Mouse (Mus musculus): ENCODE results near the gene Grin3b. TPM values are rescaled to one million over a fixed set of nuclear protein-coding genes. Genes with fewer than 3 reads are reported as not detected.

Grin3b gene
- polyA plus RNA-seq, 2 experiments = 0.01 to 0.13 TPM

DNA sequence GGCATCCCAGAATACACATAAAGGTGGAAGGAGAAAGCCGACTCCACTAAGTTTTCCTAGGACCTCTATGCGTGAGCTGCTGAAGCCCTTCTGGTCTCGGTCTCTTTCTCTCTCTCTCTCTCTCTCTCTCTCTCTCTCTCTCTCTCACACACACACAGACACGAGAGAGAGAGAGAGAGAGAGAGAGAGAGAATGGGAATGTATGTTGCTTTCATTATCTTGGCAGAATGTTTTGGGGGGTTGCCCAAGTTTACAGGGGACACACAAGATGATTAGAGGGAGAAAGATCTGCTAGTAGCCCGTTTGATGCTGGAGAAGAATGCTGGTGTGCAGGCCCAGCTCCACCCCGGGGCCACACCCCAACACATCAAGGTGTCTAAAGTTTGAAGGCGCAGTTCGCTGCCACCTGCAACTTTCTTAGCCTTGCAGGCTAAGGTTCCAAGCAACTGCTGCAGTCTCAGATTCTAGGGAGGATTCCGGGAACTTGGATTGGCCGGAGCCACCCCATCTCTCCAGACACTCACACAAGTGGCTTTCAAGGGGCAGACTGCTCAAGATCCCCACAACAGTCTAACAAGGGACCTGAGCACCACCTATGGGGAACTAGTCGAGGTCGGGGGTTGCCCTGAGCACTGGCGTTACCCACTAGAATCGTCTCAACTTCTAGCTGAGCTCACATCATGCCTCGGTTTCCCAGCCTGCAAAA is 44.6 kb upstream of the Grin3b start:
- 9% methylated on average over 15 of the region's 15 CpGs for WGBS (ENCODE audit: insufficient replicate concordance)
- peak overlapping the region; percentile 58 for H3K27ac ChIP-seq
- peak overlapping the region; percentile 74 to 87 for H3K4me3 ChIP-seq (ENCODE audit: insufficient read depth in 1 of 2, low read depth in 2 of 2, low read length in 2 of 2)
- H3K4me1 ChIP-seq (replicated peaks; ENCODE audit: control insufficient read depth in 2 of 2, insufficient read depth in 2 of 2, low read length in 1 of 2) = peaks cover 9 to 12% of the 10 kb centered on the region in 2 experiments
- no peaks in the 10 kb centered on the region for H3K9me3 ChIP-seq (ENCODE audit: control insufficient read depth, low read length)
- DNase-seq (ENCODE audit: low read depth in 3 of 3, low spot score in 3 of 3) = no peak
- H3K4me2 ChIP-seq (ENCODE audit: low read depth) = peak overlapping the region; percentile 98
- TF ChIP-seq CTCF (IDR thresholded peaks at IDR 0.05; ENCODE audit: low read depth) (no peak), EP300 (IDR thresholded peaks at IDR 0.05; ENCODE audit: low read depth) (no peak)
- H3K36me3 ChIP-seq (replicated peaks; ENCODE audit: control insufficient read depth, insufficient read depth, low read depth) = no peaks in the 10 kb centered on the region
- ATAC-seq (ENCODE audit: insufficient read depth) = peak; percentile 1; the same call in 1 of the 2 replicates
- peak overlapping the region; percentile 78 for H3K9ac ChIP-seq (replicated peaks)
- peaks cover 17% of the 10 kb centered on the region for H3K27me3 ChIP-seq (ENCODE audit: control insufficient read depth, insufficient read depth, low read length)

DNA sequence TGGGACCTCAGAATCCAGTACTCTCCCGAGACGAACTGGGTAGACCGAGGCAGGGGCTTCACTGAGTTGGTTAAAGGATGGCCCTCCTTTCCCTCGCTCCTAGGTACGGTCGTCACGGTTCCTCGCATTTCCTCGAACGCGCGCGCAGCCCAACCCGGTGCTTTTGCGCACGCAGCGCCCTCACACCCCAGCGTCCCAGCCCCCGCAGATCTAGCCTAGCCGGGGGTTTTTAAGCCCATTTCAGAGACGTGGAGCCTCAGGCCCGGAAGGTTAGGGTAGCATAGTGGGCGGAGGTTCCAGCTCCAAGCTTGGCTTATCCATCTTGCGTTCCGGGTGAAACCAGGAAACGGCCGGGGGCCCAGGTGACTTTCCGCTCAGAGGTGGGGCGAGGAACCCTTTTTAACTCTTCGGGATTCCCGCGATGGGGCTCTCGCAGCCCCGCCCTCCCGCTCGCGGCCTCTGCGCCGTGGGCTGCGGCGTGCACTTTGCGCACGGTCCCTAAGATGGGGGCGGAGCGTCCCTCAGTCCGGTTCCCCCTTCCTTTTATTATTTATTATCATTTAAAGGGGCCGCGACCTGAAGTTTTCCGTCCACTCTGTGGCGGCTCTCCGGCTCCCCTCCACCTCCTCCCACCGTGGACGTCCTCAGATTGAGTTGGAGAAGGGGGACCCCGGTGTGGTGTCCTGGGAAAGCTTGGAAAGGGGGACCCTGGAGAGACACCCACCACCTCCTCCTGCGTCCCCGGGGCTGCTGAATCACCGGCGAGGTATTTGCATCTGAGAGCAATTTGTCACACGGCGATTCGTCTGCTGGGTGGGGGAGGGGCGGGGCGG is 43.8 kb upstream of the Grin3b start, which contains the start of gene Arid3a:
TSS of gene Arid3a (plus strand) at position 553 of the 833 bp plus-strand sequence.
- no peaks in the 10 kb centered on the region for H3K9me3 ChIP-seq (ENCODE audit: control insufficient read depth, low read length)
- peaks cover 9% of the 10 kb centered on the region for H3K27me3 ChIP-seq (ENCODE audit: control insufficient read depth, insufficient read depth, low read length)
- H3K9ac ChIP-seq (replicated peaks) = peak within 1 kb of the TSS; percentile 78
- peak within 1 kb of the TSS; percentile 58 for H3K27ac ChIP-seq
- H3K36me3 ChIP-seq (replicated peaks; ENCODE audit: control insufficient read depth, insufficient read depth, low read depth) = no peaks in the 10 kb centered on the region
- H3K4me3 ChIP-seq (ENCODE audit: insufficient read depth in 1 of 2, low read depth in 2 of 2, low read length in 2 of 2) = peak within 1 kb of the TSS; percentile 74 to 87
- H3K4me2 ChIP-seq (ENCODE audit: low read depth) = peak within 1 kb of the TSS; percentile 98
- under 1% methylated on average over 63 of the region's 63 CpGs for WGBS (ENCODE audit: insufficient replicate concordance)
- H3K4me1 ChIP-seq (replicated peaks; ENCODE audit: control insufficient read depth in 2 of 2, insufficient read depth in 2 of 2, low read length in 1 of 2) = peaks cover 9 to 12% of the 10 kb centered on the region in 2 experiments
- ATAC-seq (ENCODE audit: insufficient read depth) (peak; percentile 78), DNase-seq (ENCODE audit: low read depth in 3 of 3, low spot score in 3 of 3) (peak; percentile 77 to 82 (median 77))
- TF ChIP-seq EP300 (IDR thresholded peaks at IDR 0.05; ENCODE audit: low read depth) (0 out of 2 replicates have a peak, but pooled peaks have one; percentile 23), CTCF (IDR thresholded peaks at IDR 0.05; ENCODE audit: low read depth) (peak; percentile 5; the same call in 1 of the 2 replicates)

DNA sequence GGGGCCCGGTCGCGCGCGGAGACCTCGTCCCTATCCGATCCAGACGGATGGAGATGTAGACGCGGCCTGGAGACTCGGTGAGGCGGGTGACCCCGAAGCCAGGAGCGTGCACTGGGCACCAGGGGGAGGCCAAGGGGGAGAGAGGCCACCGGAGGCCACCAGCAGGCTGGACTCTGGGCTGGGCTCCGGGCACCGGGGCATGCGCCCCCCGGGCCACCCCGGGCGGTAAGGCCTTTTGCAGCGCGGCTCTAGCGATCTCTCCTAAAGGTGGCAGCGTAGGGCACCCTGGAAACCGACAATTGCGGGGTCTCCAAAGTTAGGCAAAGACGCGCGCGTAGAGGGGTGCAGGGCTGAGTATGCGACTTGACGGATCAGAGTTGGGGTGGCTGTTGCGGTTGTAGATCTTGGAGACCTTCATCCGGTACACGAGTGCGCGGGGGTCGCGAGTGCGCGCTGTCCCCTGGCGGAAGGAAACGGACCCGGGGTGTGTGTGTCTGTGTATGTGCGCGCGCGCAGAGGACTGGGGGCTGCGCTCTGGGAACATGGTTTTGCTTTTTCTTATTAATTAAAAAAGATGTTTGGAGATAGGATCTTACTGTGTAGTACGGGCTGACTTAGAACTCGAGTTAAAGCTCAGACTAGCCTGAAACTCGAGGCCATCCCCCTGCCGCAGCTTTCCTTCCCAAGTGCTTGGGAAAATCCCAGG is 43.0 kb upstream of the Grin3b start:
- under 1% methylated on average over 54 of the region's 54 CpGs for WGBS (ENCODE audit: insufficient replicate concordance)
- no peak for DNase-seq (ENCODE audit: low read depth in 3 of 3, low spot score in 3 of 3)
- H3K4me1 ChIP-seq (replicated peaks; ENCODE audit: control insufficient read depth in 2 of 2, insufficient read depth in 2 of 2, low read length in 1 of 2) = peaks cover 9 to 12% of the 10 kb centered on the region in 2 experiments

DNA sequence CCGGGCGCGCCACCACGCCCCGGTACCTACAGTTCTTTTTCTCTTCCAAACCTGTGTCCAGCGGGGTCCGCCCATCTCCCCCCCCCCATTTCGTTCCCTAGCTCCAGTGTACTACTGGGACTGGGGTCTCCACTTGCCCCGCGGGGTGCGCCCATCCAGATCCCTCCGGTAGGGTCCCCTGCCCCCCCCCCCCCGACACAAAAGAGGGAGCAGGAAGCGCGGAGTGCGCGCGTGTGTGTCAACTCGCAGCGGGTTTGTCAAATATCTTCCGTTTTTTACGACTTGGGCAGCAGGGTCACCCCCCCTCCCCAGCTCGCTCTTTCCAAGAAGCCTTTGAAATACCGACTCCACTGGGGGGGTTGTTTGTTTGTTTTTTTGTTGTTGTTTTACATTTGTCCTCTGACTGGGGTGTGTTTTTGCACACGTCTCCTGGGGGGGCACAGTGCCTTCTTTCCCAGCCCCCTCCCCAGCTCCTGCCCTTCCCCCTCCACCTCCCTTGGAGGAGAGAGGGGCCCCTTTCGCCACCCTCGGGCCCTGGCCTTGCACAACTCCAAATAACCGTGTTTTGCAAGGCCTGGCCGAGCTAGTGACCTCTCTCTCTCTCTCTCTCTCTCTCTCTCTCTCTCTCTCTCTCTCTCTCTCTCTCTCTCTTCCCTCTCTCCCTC is 42.4 kb upstream of the Grin3b start:
- Histone ChIP-seq H3K36me3 (replicated peaks; ENCODE audit: control insufficient read depth, insufficient read depth, low read depth) (no peaks in the 10 kb centered on the region; the same call in 1 of the 2 replicates), H3K9ac (replicated peaks) (peak overlapping the region; percentile 78), H3K27ac (no peak overlapping the region; the same call in none of the 2 replicates), H3K4me1 (replicated peaks; ENCODE audit: control insufficient read depth in 2 of 2, insufficient read depth in 2 of 2, low read length in 1 of 2) (peaks cover 9 to 12% of the 10 kb centered on the region in 2 experiments), H3K9me3 (ENCODE audit: control insufficient read depth, low read length) (no peaks in the 10 kb centered on the region), H3K4me2 (ENCODE audit: low read depth) (peak overlapping the region; percentile 98), H3K4me3 (ENCODE audit: insufficient read depth in 1 of 2, low read depth in 2 of 2, low read length in 2 of 2) (peak overlapping the region; percentile 74 to 87), H3K27me3 (ENCODE audit: control insufficient read depth, insufficient read depth, low read length) (no peaks in the 10 kb centered on the region)
- ATAC-seq (ENCODE audit: insufficient read depth) = no peak
- TF ChIP-seq EP300 (IDR thresholded peaks at IDR 0.05; ENCODE audit: low read depth) (no peak), CTCF (IDR thresholded peaks at IDR 0.05; ENCODE audit: low read depth) (no peak)
- no peak for DNase-seq (ENCODE audit: low read depth in 3 of 3, low spot score in 3 of 3)
- WGBS (ENCODE audit: insufficient replicate concordance) = 1% methylated on average over 29 of the region's 29 CpGs

More for the DNA sequence above, 43.0 kb upstream of the Grin3b start:
- H3K4me3 ChIP-seq (ENCODE audit: insufficient read depth in 1 of 2, low read depth in 2 of 2, low read length in 2 of 2) = peak overlapping the region; percentile 74 to 87
- H3K9ac ChIP-seq (replicated peaks) = peak overlapping the region; percentile 78
- peak overlapping the region; percentile 51 for H3K27ac ChIP-seq
- ATAC-seq (ENCODE audit: insufficient read depth) = peak; percentile 27
- no peaks in the 10 kb centered on the region for H3K9me3 ChIP-seq (ENCODE audit: control insufficient read depth, low read length)
- peak overlapping the region; percentile 98 for H3K4me2 ChIP-seq (ENCODE audit: low read depth)
- peaks cover 1% of the 10 kb centered on the region for H3K27me3 ChIP-seq (ENCODE audit: control insufficient read depth, insufficient read depth, low read length)
- H3K36me3 ChIP-seq (replicated peaks; ENCODE audit: control insufficient read depth, insufficient read depth, low read depth) = no peaks in the 10 kb centered on the region; the same call in 1 of the 2 replicates
- TF ChIP-seq EP300 (IDR thresholded peaks at IDR 0.05; ENCODE audit: low read depth) (no peak), CTCF (IDR thresholded peaks at IDR 0.05; ENCODE audit: low read depth) (peak; percentile 37)

Measured in liver, embryonic 14.5 days (tissue).